Mouse (Mus musculus): ENCODE results near the gene Wdr92. TPM values are rescaled to one million over a fixed set of nuclear protein-coding genes. Genes with fewer than 3 reads are reported as not detected.

Wdr92 gene
- total RNA-seq (2021) = 1 to 10 TPM; 6.3 to 7.5 TPM
- long read RNA-seq, transcript Wdr92-201 (8 exons, 2,002 nt) = major isoform, 12 of 23 reads
- long read RNA-seq, partial matches to known transcripts = 2 of 23 reads
- long read RNA-seq, other reads (novel, unspliced or antisense) = 9 of 23 reads

GRCm38 (mm10) chr11:17181807-17182206, at the start of gene Wdr92:
Gene Wdr92, plus strand, starts transcription at chr11:17182107.
- DNase-seq (ENCODE audit: low spot score in 2 of 2) = no peak

DNA sequence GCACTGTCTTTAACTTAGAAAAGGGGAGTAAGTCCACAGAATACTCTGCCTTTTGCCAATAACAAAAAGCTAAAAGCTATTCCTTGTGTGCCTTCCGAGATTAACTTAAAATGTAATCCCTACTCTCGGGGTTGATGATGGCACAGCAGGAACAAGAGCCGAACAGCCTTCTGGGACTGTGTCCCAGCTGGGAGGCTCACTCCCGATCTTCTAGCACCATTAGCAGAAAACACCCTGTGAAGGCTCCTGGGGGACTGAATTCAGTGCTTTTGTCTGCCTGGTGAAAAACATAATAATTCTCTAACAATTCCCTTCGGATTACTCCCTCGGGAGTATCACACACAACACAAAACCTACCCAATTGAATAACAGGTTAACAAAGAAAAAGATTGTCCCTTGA, 46.3 kb upstream of the Wdr92 start:
- no peak for DNase-seq (ENCODE audit: low spot score in 2 of 2)

GRCm38 (mm10) chr11:17138306-17139033, 43.4 kb upstream of the Wdr92 start:
- no peak for DNase-seq (ENCODE audit: low spot score in 2 of 2)

DNA sequence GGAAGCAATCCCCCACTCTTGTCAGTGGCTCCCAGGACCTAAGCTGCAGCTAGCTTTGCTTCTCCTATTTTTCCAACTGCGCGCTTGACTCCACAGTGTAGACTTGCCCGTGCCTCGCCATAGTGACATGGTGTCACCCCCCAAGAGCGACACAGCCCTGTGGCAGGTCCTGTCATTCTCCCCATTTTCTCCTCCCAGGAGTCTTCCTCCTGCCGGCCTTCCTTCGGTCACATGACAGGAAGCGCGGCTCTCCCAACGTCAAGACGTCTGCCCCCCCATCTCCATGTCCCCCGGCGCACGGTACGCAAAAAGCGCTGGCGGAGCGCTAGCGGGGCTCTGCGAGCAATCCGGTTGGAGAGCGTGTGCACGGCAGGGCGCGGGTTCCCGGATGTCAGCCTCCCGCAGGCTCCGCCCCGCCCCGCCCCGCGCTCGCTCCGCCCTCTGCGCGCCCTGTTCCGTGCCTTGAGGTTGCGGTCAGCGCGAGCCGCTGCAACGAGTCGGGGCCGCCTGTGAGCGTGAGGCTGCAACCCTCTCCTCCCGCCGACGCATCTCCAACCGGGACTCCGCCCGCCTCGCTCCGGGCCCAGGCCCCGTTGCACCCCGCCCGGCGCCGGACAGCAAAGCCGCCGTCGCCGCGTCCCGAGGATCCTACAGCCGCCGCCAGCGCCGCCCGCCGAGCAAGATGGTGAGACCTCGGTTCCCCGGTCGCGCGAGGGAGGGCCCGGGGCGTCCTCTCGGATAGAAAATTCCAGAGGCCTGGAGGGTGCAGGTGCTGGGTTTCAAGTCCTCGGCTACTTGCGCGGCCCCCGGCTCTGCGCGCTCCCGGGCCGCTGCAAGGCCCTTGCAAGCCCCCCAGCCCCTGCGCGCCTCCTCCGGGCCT, 22.8 kb upstream of the Wdr92 start, which contains the start of gene Ppp3r1:
TSS of gene Ppp3r1 (plus strand) at position 406 of the 880 bp plus-strand sequence.
- DNase-seq (ENCODE audit: low spot score in 2 of 2) = peak; percentile 96 to 98

DNA sequence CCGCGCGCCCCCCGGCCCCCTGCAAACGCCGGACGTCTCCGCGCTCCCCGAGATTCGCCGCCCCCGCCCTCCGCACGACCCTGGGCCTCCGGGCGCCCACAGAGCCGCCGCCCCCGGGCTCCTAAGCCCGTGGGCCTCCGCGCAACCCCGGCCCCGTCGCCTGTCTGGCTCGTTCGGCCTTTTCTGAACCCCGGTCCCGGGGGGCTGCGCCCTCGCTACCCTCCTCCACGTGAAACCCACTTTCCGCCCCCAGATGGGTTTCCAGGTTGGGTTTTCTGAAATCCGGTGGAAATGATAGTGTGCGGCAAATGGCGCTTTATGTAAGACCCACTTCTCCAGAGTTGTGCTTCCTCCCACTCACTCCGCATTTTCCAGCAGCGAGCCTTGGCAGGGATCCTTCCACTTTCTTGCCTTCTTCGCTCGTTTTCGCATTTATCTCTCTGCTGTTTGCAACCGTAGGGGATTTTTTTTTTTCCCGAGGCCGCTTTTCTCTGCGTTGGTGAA, 22.1 kb upstream of the Wdr92 start:
- DNase-seq (ENCODE audit: low spot score in 2 of 2) = peak; percentile 56 to 64

GRCm38 (mm10) chr11:17160242-17160641, 21.7 kb upstream of the Wdr92 start:
- DNase-seq (ENCODE audit: low spot score in 2 of 2) = peak; percentile 46 to 56

GRCm38 (mm10) chr11:17163956-17164355, 18.0 kb upstream of the Wdr92 start:
- no peak for DNase-seq (ENCODE audit: low spot score in 2 of 2)

- DNase-seq (ENCODE audit: low spot score in 2 of 2) = no peak
Measured at GRCm38 (mm10) chr11:17166627-17167026, 15.3 kb upstream of the Wdr92 start.

DNA sequence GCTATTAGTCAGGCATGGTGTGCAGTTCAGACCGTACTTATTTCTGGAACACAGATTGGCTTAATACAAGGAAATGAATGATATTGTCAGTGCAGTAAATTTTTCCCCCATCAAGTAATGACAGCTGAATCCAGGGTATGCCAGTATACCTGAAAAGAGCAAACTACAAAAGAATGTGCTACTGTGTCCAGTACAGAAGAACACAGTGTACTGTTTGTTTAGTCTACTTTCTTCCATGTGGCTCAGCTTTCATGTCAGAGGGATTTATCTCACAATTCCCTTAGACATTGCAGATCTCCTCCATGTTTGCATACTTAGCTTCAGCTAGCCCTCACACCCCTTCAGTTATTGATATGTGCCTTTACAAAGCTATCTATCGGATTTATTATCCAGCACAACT, 12.6 kb upstream of the Wdr92 start:
- no peak for DNase-seq (ENCODE audit: low spot score in 2 of 2)

- no peak for DNase-seq (ENCODE audit: low spot score in 2 of 2)
Measured at GRCm38 (mm10) chr11:17170938-17171729, 10.8 kb upstream of the Wdr92 start.

- no peak for DNase-seq (ENCODE audit: low spot score in 2 of 2)
Measured at GRCm38 (mm10) chr11:17172300-17172699, 9.6 kb upstream of the Wdr92 start.

GRCm38 (mm10) chr11:17176638-17177037, 5.3 kb upstream of the Wdr92 start:
- no peak for DNase-seq (ENCODE audit: low spot score in 2 of 2)

- DNase-seq (ENCODE audit: low spot score in 2 of 2) = no peak
Measured at GRCm38 (mm10) chr11:17180753-17181152, 1.2 kb upstream of the Wdr92 start.

DNA sequence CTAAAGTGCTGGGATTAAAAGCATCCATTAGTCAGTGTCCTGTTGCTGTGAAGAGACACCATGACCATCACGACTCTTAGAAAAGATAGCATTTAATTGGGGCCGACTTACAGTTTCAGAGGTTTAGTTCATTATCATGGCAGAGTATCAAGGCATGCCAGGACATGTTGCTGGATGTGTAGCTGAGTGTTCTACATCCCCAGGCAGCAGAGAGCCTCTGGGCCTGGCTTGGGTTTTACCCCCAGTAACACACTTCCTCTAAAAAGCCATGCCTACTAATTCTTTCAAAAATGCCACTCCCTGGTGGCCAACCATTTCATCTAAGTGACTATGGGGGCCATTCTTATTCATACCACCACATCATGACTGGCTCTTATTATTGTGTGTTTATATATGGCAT, 1.3 kb downstream of the Wdr92 start:
- no peak for DNase-seq (ENCODE audit: low spot score in 2 of 2)

DNA sequence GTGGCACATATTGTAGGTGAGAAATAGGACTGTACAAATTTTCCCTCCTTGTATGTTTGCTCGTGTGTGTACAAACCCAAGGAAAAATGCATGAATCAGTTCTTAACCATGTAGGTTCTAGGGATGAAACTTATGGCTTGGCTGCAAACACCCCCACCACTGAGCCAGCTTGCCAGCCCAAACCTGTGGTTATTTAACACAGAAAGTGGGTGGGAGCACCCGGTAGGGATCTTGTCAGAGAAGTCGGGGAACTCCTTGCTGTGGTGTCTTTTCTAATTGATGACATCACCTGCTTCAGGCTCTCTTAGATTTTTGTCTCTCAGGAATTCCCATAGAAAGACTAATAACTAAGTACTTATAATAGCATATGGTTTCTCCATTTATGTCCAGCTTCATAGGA, 5.7 kb downstream of the Wdr92 start:
- DNase-seq (ENCODE audit: low spot score in 2 of 2) = no peak

GRCm38 (mm10) chr11:17188786-17189185, 6.9 kb downstream of the Wdr92 start:
- no peak for DNase-seq (ENCODE audit: low spot score in 2 of 2)

DNA sequence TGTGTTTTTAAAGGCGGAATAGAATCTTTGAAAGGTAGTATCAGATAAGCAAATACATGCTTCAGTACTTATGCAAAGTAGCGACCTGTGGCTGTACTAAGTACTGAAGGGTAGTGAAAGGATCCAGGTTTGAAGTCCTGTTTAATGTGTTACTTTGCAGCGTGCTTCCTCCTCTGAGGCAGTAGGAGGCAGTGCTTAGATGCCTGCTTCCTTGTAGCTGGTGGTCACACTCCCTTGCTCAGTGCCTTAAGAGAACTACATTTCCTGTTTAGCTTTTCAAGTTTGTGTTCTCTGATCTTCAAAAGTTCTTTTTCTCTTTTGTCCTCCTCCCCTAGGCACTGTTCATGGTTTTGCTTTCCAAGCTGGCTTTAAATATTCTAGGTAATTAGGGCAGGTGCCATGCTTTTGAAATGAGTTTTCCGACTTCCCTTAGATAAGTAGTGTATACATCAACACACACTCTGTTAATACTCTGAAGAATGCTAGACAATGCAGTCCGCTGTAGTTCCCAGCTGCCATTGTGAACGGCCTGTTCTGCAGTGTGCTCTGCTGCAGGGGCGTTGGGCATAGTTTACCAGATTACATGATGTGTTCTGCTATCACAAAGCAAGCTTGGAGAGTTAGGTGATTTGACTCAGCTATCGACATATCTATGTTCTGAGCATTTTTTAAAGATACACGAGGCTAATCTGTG, 10.4 kb downstream of the Wdr92 start:
- no peak for DNase-seq (ENCODE audit: low spot score in 2 of 2)

GRCm38 (mm10) chr11:17199170-17199569, 17.3 kb downstream of the Wdr92 start:
- DNase-seq (ENCODE audit: low spot score in 2 of 2) = no peak

GRCm38 (mm10) chr11:17199840-17200501, 18.1 kb downstream of the Wdr92 start:
- no peak for DNase-seq (ENCODE audit: low spot score in 2 of 2)

DNA sequence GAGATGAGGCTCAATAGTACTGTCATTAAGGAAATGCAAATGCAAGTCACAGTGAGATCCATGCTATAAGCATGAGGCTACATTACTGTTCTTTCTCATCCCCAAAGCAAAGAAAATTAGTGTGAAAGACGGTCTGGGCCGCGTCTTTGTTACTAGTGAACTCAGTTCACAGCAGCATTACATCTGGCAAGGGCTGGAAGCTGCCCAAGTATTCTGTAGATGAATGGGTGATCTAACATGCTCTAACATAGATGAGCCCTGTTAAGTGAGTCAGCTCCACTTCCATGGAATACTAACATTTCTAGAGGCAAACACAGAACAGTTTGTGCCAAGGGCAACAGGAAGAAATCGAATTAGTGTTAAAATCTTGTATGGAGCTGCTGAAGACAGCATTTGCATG, 19.0 kb downstream of the Wdr92 start:
- DNase-seq (ENCODE audit: low spot score in 2 of 2) = no peak
